Mouse (Mus musculus) spleen, adult 2 months (tissue): ENCODE data around the gene Cdc37l1. TPM values are rescaled to one million over a fixed set of nuclear protein-coding genes. Genes with fewer than 3 reads are reported as not detected.

ENCODE experiments used
- DNase-seq, 2 experiments: peaks; one replicate each; pipeline versions ENCODE4 v3.0.0 to v3.0.0-alpha.2; 2012 to 2021; ENCODE audit warnings: low spot score in 2 of 2, low read depth in 1 of 2
- H3K27ac ChIP-seq: fragments of 200-500 bp; 2 replicates; pipeline ENCODE4 v1.5.1; 2012; ENCODE audit warnings: low read length, inconsistent platforms; ENCODE audit not compliant: insufficient read depth
- H3K27me3 ChIP-seq: fragments of 200-500 bp; 2 replicates; pipeline ENCODE4 v1.6.1; 2012; ENCODE audit warnings: mild to moderate bottlenecking, moderate library complexity, low read length, inconsistent platforms; ENCODE audit not compliant: control insufficient read depth, insufficient read depth
- H3K36me3 ChIP-seq: fragments of 200-500 bp; 2 replicates; pipeline ENCODE4 v1.6.1; 2012; ENCODE audit warnings: mild to moderate bottlenecking, low read length, inconsistent platforms; ENCODE audit not compliant: control insufficient read depth, insufficient read depth
- H3K4me1 ChIP-seq: fragments of 200-500 bp; 2 replicates; pipeline ENCODE4 v1.6.1; 2011; ENCODE audit warnings: inconsistent platforms; ENCODE audit not compliant: control insufficient read depth, insufficient read depth, insufficient read length
- H3K4me3 ChIP-seq: fragments of 200-500 bp; 2 replicates; pipeline ENCODE4 v1.5.1; 2011; ENCODE audit warnings: mild to moderate bottlenecking, inconsistent platforms; ENCODE audit not compliant: insufficient read depth, insufficient read length; ENCODE audit errors: extremely low read depth
- CTCF ChIP-seq: fragments of 200-500 bp; IDR thresholded peaks from 2 replicates; pipeline ENCODE4 v1.5.1; 2011; ENCODE audit warnings: mild to moderate bottlenecking, inconsistent platforms; ENCODE audit not compliant: insufficient read depth, insufficient read length, insufficient replicate concordance; ENCODE audit errors: extremely low read depth
- POLR2A ChIP-seq: fragments of 200-500 bp; IDR thresholded peaks from 2 replicates; pipeline ENCODE4 v1.6.1; 2011; ENCODE audit warnings: low read depth, low read length, inconsistent platforms
- WGBS: fragments of 180-500 bp; shearing (Covaris S2); methylation state at CpG from one replicate; pipeline ENCODE4 v1.1.7; 2018; 5-methylcytosine and 5-hydroxymethylcytosine counted together
- polyA plus RNA-seq: library from polyadenylated mRNA; depleted of rRNA; stranded (reverse); fragments of >200 nt; gene quantifications from 2 replicates; pipeline ENCODE4 v1.2.3, GENCODE M21; 2012

Cdc37l1 gene
- polyA plus RNA-seq, 1 experiment, result 7.3 TPM

- Histone ChIP-seq H3K27me3 (no peaks in the 10 kb centered on the region), H3K4me1 (no peaks in the 10 kb centered on the region), H3K27ac (no peak overlapping the region), H3K36me3 (peaks cover 23% of the 10 kb centered on the region), H3K4me3 (no peak overlapping the region)
- WGBS, result 87% methylated on average over 5 of the region's 5 CpGs
- DNase-seq, result no peak
- TF ChIP-seq CTCF (no peak), POLR2A (no peak)
Observed at GRCm38 (mm10) chr19:29014466-29015055, 24.4 kb downstream of the Cdc37l1 start.

GRCm38 (mm10) chr19:29015410-29016203, 25.5 kb downstream of the Cdc37l1 start:
- no peak for DNase-seq
- H3K36me3 ChIP-seq, result peaks cover 25% of the 10 kb centered on the region
- H3K27ac ChIP-seq, result no peak overlapping the region
- H3K27me3 ChIP-seq, result no peaks in the 10 kb centered on the region
- 74% methylated on average over 8 of the region's 8 CpGs for WGBS
- H3K4me1 ChIP-seq, result no peaks in the 10 kb centered on the region
- TF ChIP-seq POLR2A, result no peak
- TF ChIP-seq CTCF, result no peak
- no peak overlapping the region for H3K4me3 ChIP-seq

- Histone ChIP-seq H3K27me3 (no peaks in the 10 kb centered on the region), H3K4me1 (no peaks in the 10 kb centered on the region), H3K4me3 (no peak overlapping the region), H3K36me3 (peaks cover 29% of the 10 kb centered on the region), H3K27ac (no peak overlapping the region)
- WGBS, result 93% methylated on average over 5 of the region's 5 CpGs
- no peak for DNase-seq
- TF ChIP-seq POLR2A, result no peak
- TF ChIP-seq CTCF, result no peak
Observed at GRCm38 (mm10) chr19:29016204-29016765, 26.1 kb downstream of the Cdc37l1 start.

- H3K4me1 ChIP-seq, result no peaks in the 10 kb centered on the region
- DNase-seq, result no peak
- TF ChIP-seq POLR2A (no peak), CTCF (no peak)
- no peak overlapping the region for H3K4me3 ChIP-seq
- 94% methylated on average over 5 of the region's 5 CpGs for whole genome bisulfite sequencing
- H3K36me3 ChIP-seq, result peaks cover 30% of the 10 kb centered on the region
- H3K27me3 ChIP-seq, result no peaks in the 10 kb centered on the region
- H3K27ac ChIP-seq, result no peak overlapping the region
Observed at GRCm38 (mm10) chr19:29016786-29017185, 26.6 kb downstream of the Cdc37l1 start.

- H3K4me3 ChIP-seq, result no peak overlapping the region
- H3K36me3 ChIP-seq, result peaks cover 33% of the 10 kb centered on the region
- WGBS, result 92% methylated on average over 3 of the region's 3 CpGs
- H3K4me1 ChIP-seq, result no peaks in the 10 kb centered on the region
- no peak; the same call in 1 of the 2 replicates for TF ChIP-seq CTCF
- TF ChIP-seq POLR2A, result no peak
- no peaks in the 10 kb centered on the region for H3K27me3 ChIP-seq
- H3K27ac ChIP-seq, result no peak overlapping the region
- DNase-seq, result no peak
Observed at GRCm38 (mm10) chr19:29019647-29020046, 29.5 kb downstream of the Cdc37l1 start.

- no peaks in the 10 kb centered on the region for H3K4me1 ChIP-seq
- WGBS, result 92% methylated on average over 7 of the region's 7 CpGs
- no peak overlapping the region for H3K27ac ChIP-seq
- peaks cover 43% of the 10 kb centered on the region for H3K36me3 ChIP-seq
- no peaks in the 10 kb centered on the region for H3K27me3 ChIP-seq
- DNase-seq, result no peak
- H3K4me3 ChIP-seq, result no peak overlapping the region
- TF ChIP-seq CTCF, result no peak
- no peak for TF ChIP-seq POLR2A
Observed at GRCm38 (mm10) chr19:29021754-29022345, 31.7 kb downstream of the Cdc37l1 start.
